Mouse (Mus musculus) lung, postnatal 25 days (tissue): ENCODE results near the gene Spaca6.
"Not testable (repeated sequence)": the region's sequence is repeated elsewhere in the genome, so short reads cannot be mapped to it uniquely, and the experiment has no call there.

Source experiments
- DNase-seq: peaks from one replicate; pipeline ENCODE4 v3.0.0; 2022; ENCODE audit warnings: low spot score

The Spaca6 gene

GRCm38 (mm10) chr17:17844606-17845005, 17.6 kb downstream of the Spaca6 start:
- DNase-seq, result not testable (repeated sequence)

DNA sequence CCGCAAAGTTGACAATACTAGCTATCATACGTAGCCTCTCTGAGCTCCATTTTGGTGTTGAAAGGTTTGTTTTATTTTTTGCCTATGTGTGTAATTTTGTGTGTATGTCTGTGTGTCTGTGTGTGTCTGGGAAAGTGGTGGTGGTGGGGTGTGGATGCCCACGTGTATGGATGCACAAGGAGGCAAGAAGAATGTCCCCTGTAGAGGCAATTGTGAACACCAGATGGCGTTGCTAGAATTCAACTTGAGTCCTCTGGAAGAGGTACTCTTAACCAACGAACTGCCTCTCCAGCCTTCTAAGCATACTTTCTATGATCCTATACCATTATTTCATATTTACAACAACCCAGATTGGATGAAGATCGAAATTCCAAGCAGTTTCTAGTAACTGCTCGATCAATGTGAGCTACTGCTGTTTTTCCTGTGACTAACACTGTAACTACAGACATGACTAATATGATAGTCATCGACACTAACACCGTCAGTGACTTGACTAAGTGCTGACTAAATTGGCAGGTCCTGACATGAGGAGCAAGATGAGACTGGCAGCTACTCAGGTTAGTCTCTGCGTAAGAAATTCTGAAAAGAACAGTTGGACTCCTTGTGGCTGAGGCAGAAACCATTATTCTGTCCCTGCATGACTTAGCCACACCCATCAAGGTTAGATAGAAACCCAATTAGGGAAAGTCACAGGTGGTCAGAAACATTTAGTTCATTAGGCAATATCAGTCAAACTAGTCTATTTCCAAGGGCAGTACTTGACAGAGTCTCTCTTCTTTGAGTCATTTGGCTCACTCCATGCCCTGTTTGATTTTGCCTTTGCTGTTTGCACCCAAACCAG, 18.4 kb downstream of the Spaca6 start:
- no peak for DNase-seq

GRCm38 (mm10) chr17:17848988-17849387, 22.0 kb downstream of the Spaca6 start:
- no peak for DNase-seq

DNA sequence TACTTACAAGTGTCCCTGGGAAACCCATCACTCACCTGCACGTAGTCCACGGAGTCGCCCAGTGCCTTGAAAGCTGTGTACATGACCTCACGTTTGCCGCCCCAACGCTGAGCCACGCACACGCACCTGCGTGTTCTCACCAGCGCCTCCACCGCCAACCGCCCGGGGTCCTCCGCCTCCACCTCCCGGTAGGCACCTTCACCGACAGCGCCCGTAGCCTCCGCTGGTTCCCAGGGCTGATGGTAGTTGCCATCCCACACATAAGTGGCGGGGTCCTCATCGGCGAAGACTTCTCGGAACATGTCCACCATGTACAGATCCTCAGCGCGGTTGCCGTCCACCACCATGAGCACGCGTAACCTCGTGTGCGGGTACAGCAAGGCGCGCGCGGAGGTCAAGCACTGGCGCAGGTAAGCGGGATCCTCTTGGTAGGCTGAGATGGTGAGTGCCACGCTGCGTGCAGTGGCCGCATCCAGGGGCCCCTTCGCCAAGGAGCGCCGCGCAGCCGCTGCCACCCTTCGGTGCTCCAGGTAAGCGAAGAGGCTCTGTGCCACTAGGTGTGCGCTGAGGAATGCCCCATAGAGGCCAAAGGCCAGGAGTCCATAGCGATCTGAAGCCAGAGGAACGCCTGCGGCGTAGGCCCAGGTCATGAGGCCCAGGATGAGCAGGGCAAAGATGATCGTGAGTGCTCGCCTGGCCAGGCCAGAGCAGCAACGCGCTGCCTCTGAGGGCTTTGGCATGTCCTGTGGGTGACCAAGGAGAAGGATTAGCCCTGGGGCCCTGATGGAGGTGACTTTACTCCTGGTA, 23.2 kb downstream of the Spaca6 start:
- no peak for DNase-seq

DNA sequence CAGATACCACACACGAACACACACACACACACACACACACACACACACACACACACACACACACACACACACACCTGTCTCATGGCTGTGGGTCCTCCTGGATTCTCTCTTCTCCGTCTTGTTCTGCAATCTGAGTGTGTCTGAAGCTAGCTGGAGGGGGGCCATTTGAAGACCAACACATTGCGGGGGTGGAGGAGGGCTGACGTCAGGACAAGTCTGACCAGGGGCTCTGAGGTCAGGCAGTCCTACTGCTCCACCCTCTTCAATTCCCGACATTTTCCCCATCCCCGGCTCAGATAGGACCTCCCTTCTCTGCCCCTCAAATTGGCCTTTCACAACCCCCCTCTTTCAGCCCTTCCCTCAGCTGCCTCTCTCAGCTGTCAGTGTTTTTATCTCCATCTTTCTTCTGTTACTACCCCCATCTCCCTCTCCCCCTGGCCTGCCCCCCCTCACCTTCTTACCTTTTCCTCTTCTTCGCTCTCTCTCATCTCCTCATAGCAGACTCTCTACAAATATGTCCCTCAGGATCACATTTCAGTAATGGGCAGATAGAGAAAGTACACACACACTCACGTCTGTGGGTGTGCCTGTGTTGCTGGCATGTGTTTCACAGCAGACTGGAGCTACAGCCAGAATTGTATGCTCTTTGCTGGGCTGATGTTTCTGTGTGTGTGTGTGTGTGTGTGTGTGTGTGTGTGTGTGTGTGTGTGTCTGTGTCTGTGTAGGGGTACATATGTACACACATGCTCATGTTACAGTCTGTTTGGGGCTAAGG, 28.3 kb downstream of the Spaca6 start, which contains the start of gene Has1:
Gene Has1, minus strand, starts transcription at position 142 of the 775 bp plus-strand sequence.
- DNase-seq, result no peak

DNA sequence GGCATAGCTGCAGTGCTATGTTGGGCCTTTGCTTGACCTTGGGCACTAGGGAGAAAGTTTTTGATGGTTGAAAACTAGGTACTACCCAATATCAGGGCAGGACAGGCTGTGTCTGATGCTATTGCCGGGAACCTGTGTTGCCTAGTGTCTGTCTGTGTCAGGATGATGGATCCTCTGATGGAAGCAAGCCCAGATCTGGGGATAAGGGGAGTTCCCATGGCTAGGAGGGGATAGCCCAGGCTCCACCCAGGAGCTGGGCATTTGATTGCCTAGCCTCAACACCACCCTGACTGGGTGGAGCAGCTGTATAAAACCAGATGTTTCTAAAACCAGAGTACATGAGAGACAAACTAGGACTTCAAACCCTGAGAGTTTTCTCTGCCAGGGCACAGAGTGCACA, 29.7 kb downstream of the Spaca6 start:
- DNase-seq, result peak; percentile 23

DNA sequence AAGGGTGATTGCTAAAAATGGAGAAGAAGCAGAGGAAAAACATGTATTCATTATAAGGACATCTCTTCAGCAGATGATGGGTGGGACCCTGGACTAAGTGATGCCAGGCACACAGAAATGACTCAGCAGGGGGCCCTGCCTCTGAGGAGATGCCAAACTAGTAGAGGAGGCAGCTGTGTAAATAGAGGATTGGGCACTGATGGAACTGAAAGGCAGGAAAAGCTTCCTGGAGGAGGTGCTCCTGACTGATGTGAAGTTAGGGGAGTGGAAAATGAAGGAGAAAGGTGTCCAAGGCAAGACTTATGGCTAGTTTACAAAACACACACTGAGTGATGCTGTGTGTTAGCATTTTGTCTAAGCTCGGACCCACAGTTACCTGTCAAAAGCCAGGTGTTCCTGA, 30.5 kb downstream of the Spaca6 start:
- DNase-seq, result no peak

DNA sequence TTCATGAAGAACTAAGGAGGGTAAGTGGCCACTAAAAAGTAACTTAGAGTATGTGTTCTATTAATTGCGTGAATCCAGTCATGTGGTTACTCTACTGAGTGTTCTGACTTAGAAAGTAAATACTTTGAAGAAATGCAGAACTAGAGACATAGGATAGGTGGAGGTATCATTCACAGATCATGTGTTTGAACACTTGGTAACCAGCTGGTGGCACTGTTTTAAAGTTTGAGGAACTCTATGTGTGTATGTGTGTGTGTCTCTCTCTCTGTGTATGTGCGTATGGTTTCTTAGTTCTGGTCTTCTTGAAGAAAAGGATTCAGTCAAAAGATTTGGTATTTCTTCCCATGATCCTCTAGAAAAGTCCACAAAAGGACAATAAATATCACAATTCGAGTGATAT, 33.2 kb downstream of the Spaca6 start:
- DNase-seq, result no peak

DNA sequence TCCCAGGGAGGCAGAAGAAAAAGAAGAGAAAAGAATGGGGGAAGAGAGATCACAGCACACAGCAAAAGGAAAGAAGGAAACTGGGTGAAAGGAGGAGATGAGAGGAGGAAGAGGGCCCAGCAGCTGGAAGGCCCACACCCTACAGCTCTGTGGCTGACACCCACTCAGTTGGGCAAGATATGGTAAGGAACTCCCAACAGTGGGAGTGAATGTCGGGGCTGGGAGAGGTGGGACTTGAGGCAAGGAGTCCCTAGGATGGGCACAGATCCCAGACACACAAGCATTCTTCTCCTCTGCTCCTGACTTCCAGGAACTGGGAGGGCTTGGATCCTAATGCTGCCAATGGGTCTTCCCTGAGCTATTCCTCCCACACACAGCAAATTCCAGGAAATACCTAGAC, 35.4 kb downstream of the Spaca6 start:
- peak; percentile 38 for DNase-seq

DNA sequence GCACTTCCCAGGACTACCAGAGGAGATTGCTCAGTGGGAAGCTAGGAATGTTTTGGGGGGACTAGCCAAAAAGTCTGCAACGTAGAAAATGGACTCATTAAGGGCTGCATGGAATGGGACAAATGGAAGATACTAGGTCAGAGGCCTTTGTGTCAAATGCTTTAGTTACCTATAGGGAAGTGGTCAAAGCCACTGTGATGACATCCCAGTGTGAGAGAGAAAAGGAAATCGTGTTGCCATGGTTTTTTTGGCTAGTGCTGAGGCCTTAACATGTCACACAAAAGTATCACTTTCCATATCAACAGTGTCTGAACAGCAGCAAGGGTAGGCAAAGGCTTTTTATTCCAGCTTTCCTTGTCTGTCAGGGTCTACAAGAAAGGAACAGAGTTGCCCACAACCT, 38.2 kb downstream of the Spaca6 start:
- peak; percentile 37 for DNase-seq

DNA sequence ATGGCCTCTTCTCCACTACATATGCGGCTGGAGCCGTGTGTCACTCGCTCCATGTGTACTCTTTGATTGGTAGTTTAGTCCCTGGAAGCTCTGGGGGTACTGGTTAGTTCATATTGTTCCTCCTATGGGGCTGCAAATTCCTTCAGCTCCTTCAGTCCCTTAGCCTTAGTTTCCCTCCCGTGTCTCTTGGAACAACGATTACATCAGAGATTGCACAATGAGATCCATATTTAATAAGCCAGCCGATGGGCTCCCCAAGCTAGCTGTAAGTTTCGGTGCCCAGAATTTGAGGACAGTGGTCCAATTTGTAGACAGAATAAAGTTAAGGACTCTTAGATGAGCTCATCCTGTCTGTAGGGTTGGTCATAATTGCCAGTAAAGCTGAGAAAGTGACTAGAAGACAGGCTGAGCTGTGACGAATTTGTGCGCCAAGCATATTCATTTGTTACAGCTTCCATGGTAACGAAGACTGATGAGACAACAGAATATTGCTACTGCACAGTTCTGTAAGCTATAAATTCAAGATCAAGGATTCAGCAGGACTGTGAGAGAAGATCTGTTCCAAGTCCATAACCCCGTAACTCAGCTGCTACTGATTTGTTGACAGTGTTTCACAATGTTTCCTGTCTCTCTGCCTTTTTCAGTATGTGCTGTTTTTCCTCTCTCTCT, 40.0 kb downstream of the Spaca6 start:
- no peak for DNase-seq

DNA sequence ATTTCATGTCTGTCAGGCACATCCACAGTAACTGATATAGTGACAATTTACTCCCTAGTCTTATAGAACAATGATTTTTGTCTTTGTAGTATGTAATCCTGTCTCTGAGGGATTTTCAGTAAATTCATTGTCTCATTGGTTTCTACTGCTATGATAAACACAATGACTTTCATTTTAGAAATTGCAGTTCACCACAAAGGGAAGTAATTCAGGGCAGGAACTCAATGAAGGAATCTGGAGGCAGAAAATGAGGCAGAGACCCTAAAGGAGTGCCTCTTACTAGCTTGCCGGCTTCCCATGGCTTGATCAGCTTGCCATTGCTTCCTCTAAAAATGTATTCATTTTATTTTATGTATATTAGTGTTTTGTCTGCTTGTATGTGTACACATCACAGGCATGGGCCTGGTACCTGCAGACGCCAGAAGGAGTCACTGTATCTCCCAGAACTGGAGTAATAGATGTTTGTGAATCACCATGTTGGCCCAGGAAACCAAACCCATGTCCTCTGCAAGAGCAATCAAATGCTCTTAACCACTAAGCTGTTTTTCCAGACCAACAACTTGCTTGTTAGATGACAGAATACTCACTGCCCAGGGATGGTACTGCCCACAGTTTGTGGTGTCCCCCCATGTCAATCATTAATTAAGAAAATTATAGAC, 44.1 kb downstream of the Spaca6 start:
- no peak for DNase-seq

DNA sequence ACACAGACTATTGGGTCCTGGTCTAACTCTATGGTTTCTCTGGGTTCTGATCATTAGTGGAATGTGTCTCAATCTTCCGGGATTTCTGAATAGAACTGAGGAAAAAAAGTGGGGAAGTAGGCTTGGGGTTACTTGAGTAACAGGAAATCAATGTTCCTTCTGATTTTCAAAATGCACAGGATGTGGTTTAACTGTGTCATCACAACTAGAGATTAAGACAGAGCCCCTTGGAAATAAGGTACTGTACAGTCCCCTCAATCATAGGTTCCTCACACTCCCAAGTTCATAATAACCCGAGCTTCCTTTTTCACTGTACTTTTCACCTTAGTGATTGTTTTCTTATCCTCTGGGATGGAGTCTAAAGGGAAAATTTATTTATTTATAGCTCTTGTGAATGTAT, 44.7 kb downstream of the Spaca6 start:
- DNase-seq, result peak; percentile 28

DNA sequence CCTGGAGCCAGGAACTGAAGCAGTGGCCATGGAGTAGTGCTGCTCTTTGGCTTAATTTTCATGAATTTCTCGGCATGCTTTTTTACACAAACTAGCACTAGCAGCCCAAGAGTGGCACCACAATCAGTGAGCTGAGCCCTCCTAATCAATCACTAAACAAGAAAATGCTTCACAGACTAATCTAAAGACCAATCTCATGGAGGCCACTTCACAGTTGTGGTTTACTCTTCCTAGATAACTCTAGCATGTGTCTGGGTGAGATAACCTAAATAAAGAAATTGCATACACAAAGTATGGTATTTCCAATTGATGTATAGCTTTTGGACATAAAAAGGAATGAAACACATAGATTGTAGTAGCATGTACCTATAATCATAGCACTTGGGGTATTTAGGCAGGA, 52.4 kb downstream of the Spaca6 start:
- no peak for DNase-seq

DNA sequence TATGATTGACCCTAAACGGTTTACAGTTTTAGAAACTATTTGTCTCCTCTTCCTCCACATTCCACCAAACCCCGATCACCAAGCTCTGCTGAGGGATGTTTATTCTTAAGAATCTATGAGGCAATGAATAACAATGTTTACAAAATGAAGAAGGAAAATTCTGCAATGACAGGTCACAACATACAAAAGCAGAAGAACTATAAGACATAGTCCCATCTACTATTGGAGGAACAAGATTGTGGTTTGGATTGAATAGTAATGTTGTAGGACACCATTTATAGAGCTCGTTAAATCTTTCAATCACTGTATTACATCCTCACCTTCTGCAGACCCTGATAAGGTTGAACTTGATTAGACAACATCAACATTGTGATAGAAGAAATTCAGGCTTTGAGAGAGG, 55.7 kb downstream of the Spaca6 start:
- DNase-seq, result no peak

- DNase-seq, result no peak
Observed at GRCm38 (mm10) chr17:17883840-17884239, 56.9 kb downstream of the Spaca6 start, which contains the start of gene Fpr1. Fpr1 (minus strand) TSS chr17:17883940.

DNA sequence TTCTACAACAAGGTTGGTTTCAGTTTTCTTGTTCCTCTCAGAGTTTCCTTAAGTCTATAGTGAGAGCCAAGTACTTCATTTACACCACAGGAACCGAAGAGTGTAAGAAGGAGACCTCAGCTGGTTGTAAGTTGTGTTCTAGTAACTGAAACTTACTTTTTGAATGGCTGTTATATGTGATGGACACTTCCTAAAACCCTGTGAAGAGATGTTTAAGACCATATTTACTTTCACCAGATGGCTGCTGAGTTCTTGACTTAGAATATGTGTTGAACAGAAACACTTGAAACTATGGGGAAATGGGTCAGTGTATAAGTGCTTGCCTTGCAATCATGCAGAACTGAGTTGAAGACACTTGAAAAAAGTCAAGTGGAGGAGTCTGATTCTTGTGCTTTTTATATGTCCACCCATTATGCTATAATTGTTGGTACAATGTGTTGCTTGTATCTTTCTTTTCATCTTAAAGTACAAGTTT, 60.9 kb downstream of the Spaca6 start, which contains the start of the genes Fpr2 and Fpr3:
Gene Fpr2, plus strand, starts transcription at position 51 of the 475 bp plus-strand sequence.
Gene Fpr3, plus strand, starts transcription at position 79 of the 475 bp plus-strand sequence.
- DNase-seq, result no peak

GRCm38 (mm10) chr17:17889732-17890425, 62.9 kb downstream of the Spaca6 start:
- no peak for DNase-seq
